Mouse (Mus musculus): ENCODE measurements around the gene AC192777.2. TPM values are rescaled to one million over a fixed set of nuclear protein-coding genes. Genes with fewer than 3 reads are reported as not detected.
"Not testable (repeated sequence)": the region's sequence is repeated elsewhere in the genome, so short reads cannot be mapped to it uniquely, and the experiment has no call there.

The AC192777.2 gene
- polyA plus RNA-seq (2012; fragmentation: generic; extraction: Trizol) = not detected
- long read RNA-seq, experiment 1 = 0 reads
- long read RNA-seq, experiment 2 = 0 reads

DNA sequence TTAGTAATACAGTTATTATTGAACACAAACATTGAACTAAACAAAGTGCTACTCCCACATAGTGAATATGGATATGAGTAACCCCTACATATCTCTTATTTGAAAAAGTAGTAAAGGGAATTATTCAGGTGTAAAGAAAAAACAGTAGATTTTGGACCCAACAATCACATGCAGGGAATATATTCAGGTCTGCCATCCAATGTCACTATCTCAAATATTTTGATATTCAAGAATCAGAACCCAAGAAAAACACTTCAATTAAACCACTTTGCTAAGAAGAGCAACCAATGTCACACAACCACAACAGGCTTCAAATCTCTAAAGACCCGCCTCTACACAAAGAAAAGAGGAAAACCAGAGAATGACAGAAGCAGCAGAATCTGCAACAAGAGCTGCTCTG, at the start of gene AC192777.2:
TSS of gene AC192777.2 (plus strand) at position 301 of the 400 bp plus-strand sequence.
- not testable (repeated sequence) for H3ac ChIP-seq (ENCODE audit: control insufficient read depth, insufficient read length, low read depth); H3K79me3 ChIP-seq (ENCODE audit: low read depth); H3K4me3 ChIP-seq (ENCODE audit: insufficient read depth, poor library complexity, severe bottlenecking); H3K27me3 ChIP-seq (ENCODE audit: control insufficient read depth, insufficient read depth, insufficient read length); H3K79me2 ChIP-seq (ENCODE audit: control insufficient read depth, insufficient read depth); H3K36me3 ChIP-seq (ENCODE audit: control insufficient read depth, insufficient read depth)

DNA sequence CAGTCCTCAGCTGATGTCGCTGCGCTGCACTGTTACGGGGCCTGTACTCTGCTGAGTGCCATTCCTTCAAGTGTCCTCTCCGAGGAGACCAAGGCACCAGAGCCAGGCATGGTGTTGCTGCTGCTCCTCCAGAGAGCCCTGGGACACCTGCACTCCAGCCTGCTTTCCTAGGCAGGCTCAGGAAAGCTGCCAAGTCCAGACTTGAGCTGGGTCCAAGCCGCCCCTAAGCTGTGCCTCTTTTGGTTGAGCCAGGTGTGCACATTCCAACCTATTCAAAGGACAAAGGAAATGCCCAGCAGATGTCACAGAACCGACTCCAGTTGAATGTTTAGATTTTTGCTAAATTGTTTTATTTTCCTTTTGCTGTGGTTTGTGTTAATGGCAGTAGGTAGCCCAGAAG, 20.9 kb downstream of the AC192777.2 start:
- H3K79me3 ChIP-seq (ENCODE audit: low read depth); H3K27me3 ChIP-seq (ENCODE audit: control insufficient read depth, insufficient read depth, insufficient read length); H3K79me2 ChIP-seq (ENCODE audit: control insufficient read depth, insufficient read depth); H3K36me3 ChIP-seq (ENCODE audit: control insufficient read depth, insufficient read depth); H3K4me3 ChIP-seq (ENCODE audit: insufficient read depth, poor library complexity, severe bottlenecking); H3ac ChIP-seq (ENCODE audit: control insufficient read depth, insufficient read length, low read depth): not testable (repeated sequence)

DNA sequence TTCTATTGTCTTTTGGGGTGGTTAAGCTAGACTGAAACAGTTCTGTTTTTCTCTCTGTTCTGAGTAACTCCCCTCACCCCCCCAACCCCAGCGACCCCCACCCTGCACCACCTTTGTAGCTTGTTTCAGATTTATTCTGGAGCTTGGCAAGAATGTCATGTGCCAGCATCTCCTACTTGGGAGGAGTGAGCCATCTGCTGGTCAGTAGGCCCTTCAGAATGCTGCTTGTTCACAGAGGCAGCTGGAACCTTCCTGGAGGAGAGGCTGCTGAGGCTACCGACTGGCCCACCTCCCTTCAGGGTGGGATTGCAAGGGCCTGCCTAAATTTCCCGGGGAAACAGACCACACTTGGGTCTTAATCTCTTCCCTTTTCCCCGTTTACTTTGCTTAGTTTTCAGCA, 21.6 kb downstream of the AC192777.2 start:
- H3K4me3 ChIP-seq (ENCODE audit: insufficient read depth, poor library complexity, severe bottlenecking); H3ac ChIP-seq (ENCODE audit: control insufficient read depth, insufficient read length, low read depth); H3K79me2 ChIP-seq (ENCODE audit: control insufficient read depth, insufficient read depth); H3K36me3 ChIP-seq (ENCODE audit: control insufficient read depth, insufficient read depth); H3K79me3 ChIP-seq (ENCODE audit: low read depth); H3K27me3 ChIP-seq (ENCODE audit: control insufficient read depth, insufficient read depth, insufficient read length): not testable (repeated sequence)

Small RNA genes lying within 50 kb of the gene (microRNA-seq; reads per million reads assigned to microRNA genes)
- gene Gm26376 (ENCODE audit: borderline microRNAs expressed) = not detected

Other genes starting within 250 kb of the AC192777.2 start
- not detected for gene Esp38, start 144.9 kb upstream of the AC192777.2 start, polyA plus RNA-seq (2012; fragmentation: generic; extraction: Trizol)
- not detected for gene Pgk2, start 113.2 kb downstream of the AC192777.2 start, polyA plus RNA-seq (2012; fragmentation: generic; extraction: Trizol)
- not detected for gene Crisp3, start 146.8 kb downstream of the AC192777.2 start, polyA plus RNA-seq (2012; fragmentation: generic; extraction: Trizol)
- not detected for gene Crisp1, start 223.8 kb downstream of the AC192777.2 start, polyA plus RNA-seq (2012; fragmentation: generic; extraction: Trizol)